Mouse (Mus musculus) midbrain, embryonic 12.5 days (tissue): ENCODE measurements at regions not wholly inside any gene's neighbourhood (a gene's known extent, or its start where the extent isn't known, plus 50 kb on each side); places are given as distances from the start of the nearest gene placed in this dataset.
"Not testable (repeated sequence)": the region's sequence is repeated elsewhere in the genome, so short reads cannot be mapped to it uniquely, and the experiment has no call there.

Experiments
- ATAC-seq: fragments of 200-750 bp; cut with Nextera tagmentation; 2 replicates; pipeline ENCODE4 v1.8.0; 2017; ENCODE audit warnings: low read depth, moderate TSS enrichment, moderate library complexity; ENCODE audit not compliant: low FRiP score
- H3K27ac ChIP-seq: fragments of 300-500 bp; sonication (generic); replicated peaks from 2 replicates; pipeline ENCODE4 v1.5.1; 2016; ENCODE audit warnings: mild to moderate bottlenecking
- H3K27me3 ChIP-seq: fragments of 300-500 bp; sonication (generic); 2 replicates; pipeline ENCODE4 v1.6.1; 2016; ENCODE audit warnings: mild to moderate bottlenecking
- H3K36me3 ChIP-seq: fragments of 300-500 bp; sonication (generic); 2 replicates; pipeline ENCODE4 v1.6.1; 2016
- H3K4me1 ChIP-seq: fragments of 300-500 bp; sonication (generic); 2 replicates; pipeline ENCODE4 v1.6.1; 2016
- H3K4me2 ChIP-seq: fragments of 300-500 bp; sonication (generic); replicated peaks from 2 replicates; pipeline ENCODE4 v1.6.1; 2016; ENCODE audit warnings: mild to moderate bottlenecking, moderate library complexity
- H3K4me3 ChIP-seq: fragments of 300-500 bp; sonication (generic); 2 replicates; pipeline ENCODE4 v1.5.1; 2016; ENCODE audit warnings: mild to moderate bottlenecking
- H3K9ac ChIP-seq: fragments of 300-500 bp; sonication (generic); replicated peaks from 2 replicates; pipeline ENCODE4 v1.6.1; 2016; ENCODE audit warnings: mild to moderate bottlenecking, moderate library complexity
- H3K9me3 ChIP-seq: fragments of 300-500 bp; sonication (generic); 2 replicates; pipeline ENCODE4 v1.6.1; 2016; ENCODE audit warnings: mild to moderate bottlenecking
- WGBS: fragments of 180-500 bp; shearing (Covaris S2); methylation state at CpG from one replicate; pipeline ENCODE4 v1.1.7; 2016; 5-methylcytosine and 5-hydroxymethylcytosine counted together

GRCm38 (mm10) chr3:31603237-31603636 lies 293.1 kb upstream of the Slc7a14 start:
- WGBS: 20% methylated on average over 7 of the region's 7 CpGs
- Histone ChIP-seq H3K4me1 (no peaks in the 10 kb centered on the region), H3K27ac (no peak overlapping the region), H3K27me3 (no peaks in the 10 kb centered on the region), H3K9me3 (no peaks in the 10 kb centered on the region), H3K4me2 (no peak overlapping the region), H3K9ac (no peak overlapping the region), H3K36me3 (no peaks in the 10 kb centered on the region), H3K4me3 (no peak overlapping the region)
- ATAC-seq: 0 out of 2 replicates have a peak, but pooled peaks have one; percentile 38

- not testable (repeated sequence) for H3K27me3 ChIP-seq, H3K9ac ChIP-seq, H3K27ac ChIP-seq, ATAC-seq, H3K4me3 ChIP-seq, H3K9me3 ChIP-seq, H3K4me1 ChIP-seq, H3K36me3 ChIP-seq, H3K4me2 ChIP-seq
- WGBS: 74% methylated on average over 4 of the region's 4 CpGs
These were observed 286.4 kb upstream of the Slc7a14 start for GRCm38 (mm10) chr3:31596581-31596980.

- no peaks in the 10 kb centered on the region for H3K9me3 ChIP-seq
- ATAC-seq: no peak
- H3K27ac ChIP-seq: no peak overlapping the region
- no peak overlapping the region for H3K4me3 ChIP-seq
- 59% methylated on average over 2 of the region's 2 CpGs for WGBS
- no peaks in the 10 kb centered on the region for H3K27me3 ChIP-seq
- H3K36me3 ChIP-seq: no peaks in the 10 kb centered on the region
- no peak overlapping the region for H3K4me2 ChIP-seq
- no peak overlapping the region for H3K9ac ChIP-seq
- no peaks in the 10 kb centered on the region for H3K4me1 ChIP-seq
These were observed 275.8 kb upstream of the Slc7a14 start for GRCm38 (mm10) chr3:31585971-31586370.

- peaks cover 13% of the 10 kb centered on the region; the same call in 1 of the 2 replicates for H3K9me3 ChIP-seq
- no peak overlapping the region for H3K27ac ChIP-seq
- no peak overlapping the region for H3K4me2 ChIP-seq
- H3K4me1 ChIP-seq: no peaks in the 10 kb centered on the region
- ATAC-seq: no peak
- no peak overlapping the region for H3K9ac ChIP-seq
- H3K36me3 ChIP-seq: no peaks in the 10 kb centered on the region
- no peak overlapping the region for H3K4me3 ChIP-seq
- 91% methylated on average over 3 of the region's 3 CpGs for WGBS
- H3K27me3 ChIP-seq: no peaks in the 10 kb centered on the region
These were observed 263.7 kb upstream of the Slc7a14 start for GRCm38 (mm10) chr3:31573849-31574248.
